Mouse (Mus musculus): Measurements from ENCODE around the gene Cux2. TPM values are rescaled to one million over a fixed set of nuclear protein-coding genes. Genes with fewer than 3 reads are reported as not detected.

Gene Cux2
- polyA plus RNA-seq, 1 experiment: 1.2 TPM

- Histone ChIP-seq H3K4me3 (replicated peaks; ENCODE audit: control insufficient read depth, low read depth, low read length) (no peak overlapping the region), H3K27ac (ENCODE audit: control insufficient read depth, insufficient read depth, low read depth, low read length, poor library complexity) (no peak overlapping the region), H3K4me1 (ENCODE audit: control insufficient read depth, insufficient read depth, low read length) (no peaks in the 10 kb centered on the region)
- WGBS: 63% methylated on average over 17 of the region's 17 CpGs
- no peak for TF ChIP-seq CTCF (IDR thresholded peaks at IDR 0.05; ENCODE audit: control insufficient read depth, insufficient read depth, low read length)
- no peak for TF ChIP-seq POLR2A (IDR thresholded peaks at IDR 0.05; ENCODE audit: borderline replicate concordance, control insufficient read depth, low read depth, low read length)
Observed at GRCm38 (mm10) chr5:121928362-121929000, 121.4 kb downstream of the Cux2 start.

- TF ChIP-seq POLR2A (IDR thresholded peaks at IDR 0.05; ENCODE audit: borderline replicate concordance, control insufficient read depth, low read depth, low read length) (no peak), CTCF (IDR thresholded peaks at IDR 0.05; ENCODE audit: control insufficient read depth, insufficient read depth, low read length) (no peak)
- Histone ChIP-seq H3K27ac (ENCODE audit: control insufficient read depth, insufficient read depth, low read depth, low read length, poor library complexity) (no peak overlapping the region), H3K4me1 (ENCODE audit: control insufficient read depth, insufficient read depth, low read length) (no peaks in the 10 kb centered on the region), H3K4me3 (replicated peaks; ENCODE audit: control insufficient read depth, low read depth, low read length) (no peak overlapping the region)
- WGBS: 24% methylated on average over 2 of the region's 2 CpGs
Observed at GRCm38 (mm10) chr5:121926543-121926814, 123.4 kb downstream of the Cux2 start.

- Histone ChIP-seq H3K27ac (ENCODE audit: control insufficient read depth, insufficient read depth, low read depth, low read length, poor library complexity) (no peak overlapping the region), H3K4me3 (replicated peaks; ENCODE audit: control insufficient read depth, low read depth, low read length) (no peak overlapping the region), H3K4me1 (ENCODE audit: control insufficient read depth, insufficient read depth, low read length) (no peaks in the 10 kb centered on the region)
- WGBS: 42% methylated on average over 28 of the region's 28 CpGs
- TF ChIP-seq POLR2A (IDR thresholded peaks at IDR 0.05; ENCODE audit: borderline replicate concordance, control insufficient read depth, low read depth, low read length) (no peak), CTCF (IDR thresholded peaks at IDR 0.05; ENCODE audit: control insufficient read depth, insufficient read depth, low read length) (no peak)
Observed at GRCm38 (mm10) chr5:121925751-121926542, 124.0 kb downstream of the Cux2 start.

GRCm38 (mm10) chr5:121925291-121925690, 124.6 kb downstream of the Cux2 start:
- TF ChIP-seq CTCF (IDR thresholded peaks at IDR 0.05; ENCODE audit: control insufficient read depth, insufficient read depth, low read length): no peak
- no peak for TF ChIP-seq POLR2A (IDR thresholded peaks at IDR 0.05; ENCODE audit: borderline replicate concordance, control insufficient read depth, low read depth, low read length)
- no peaks in the 10 kb centered on the region for H3K4me1 ChIP-seq (ENCODE audit: control insufficient read depth, insufficient read depth, low read length)
- H3K27ac ChIP-seq (ENCODE audit: control insufficient read depth, insufficient read depth, low read depth, low read length, poor library complexity): no peak overlapping the region
- no peak overlapping the region for H3K4me3 ChIP-seq (replicated peaks; ENCODE audit: control insufficient read depth, low read depth, low read length)
- 49% methylated on average over 23 of the region's 23 CpGs for WGBS

GRCm38 (mm10) chr5:121924423-121924822, 125.5 kb downstream of the Cux2 start:
- Histone ChIP-seq H3K4me1 (ENCODE audit: control insufficient read depth, insufficient read depth, low read length) (no peaks in the 10 kb centered on the region), H3K27ac (ENCODE audit: control insufficient read depth, insufficient read depth, low read depth, low read length, poor library complexity) (no peak overlapping the region), H3K4me3 (replicated peaks; ENCODE audit: control insufficient read depth, low read depth, low read length) (no peak overlapping the region)
- WGBS: 27% methylated on average over 9 of the region's 9 CpGs
- TF ChIP-seq CTCF (IDR thresholded peaks at IDR 0.05; ENCODE audit: control insufficient read depth, insufficient read depth, low read length) (no peak), POLR2A (IDR thresholded peaks at IDR 0.05; ENCODE audit: borderline replicate concordance, control insufficient read depth, low read depth, low read length) (no peak)

- WGBS: 55% methylated on average over 17 of the region's 17 CpGs
- TF ChIP-seq CTCF (IDR thresholded peaks at IDR 0.05; ENCODE audit: control insufficient read depth, insufficient read depth, low read length) (no peak), POLR2A (IDR thresholded peaks at IDR 0.05; ENCODE audit: borderline replicate concordance, control insufficient read depth, low read depth, low read length) (no peak)
- Histone ChIP-seq H3K27ac (ENCODE audit: control insufficient read depth, insufficient read depth, low read depth, low read length, poor library complexity) (no peak overlapping the region), H3K4me3 (replicated peaks; ENCODE audit: control insufficient read depth, low read depth, low read length) (no peak overlapping the region), H3K4me1 (ENCODE audit: control insufficient read depth, insufficient read depth, low read length) (no peaks in the 10 kb centered on the region)
Observed at GRCm38 (mm10) chr5:121922942-121923826, 126.7 kb downstream of the Cux2 start.

- WGBS: 81% methylated on average over 7 of the region's 7 CpGs
- no peak for TF ChIP-seq POLR2A (IDR thresholded peaks at IDR 0.05; ENCODE audit: borderline replicate concordance, control insufficient read depth, low read depth, low read length)
- no peak overlapping the region for H3K27ac ChIP-seq (ENCODE audit: control insufficient read depth, insufficient read depth, low read depth, low read length, poor library complexity)
- no peak overlapping the region for H3K4me3 ChIP-seq (replicated peaks; ENCODE audit: control insufficient read depth, low read depth, low read length)
- H3K4me1 ChIP-seq (ENCODE audit: control insufficient read depth, insufficient read depth, low read length): no peaks in the 10 kb centered on the region
Observed at GRCm38 (mm10) chr5:121919216-121919615, 130.7 kb downstream of the Cux2 start.

- WGBS: 61% methylated on average over 4 of the region's 4 CpGs
- Histone ChIP-seq H3K27ac (ENCODE audit: control insufficient read depth, insufficient read depth, low read depth, low read length, poor library complexity) (no peak overlapping the region), H3K4me3 (replicated peaks; ENCODE audit: control insufficient read depth, low read depth, low read length) (no peak overlapping the region), H3K4me1 (ENCODE audit: control insufficient read depth, insufficient read depth, low read length) (no peaks in the 10 kb centered on the region)
- TF ChIP-seq POLR2A (IDR thresholded peaks at IDR 0.05; ENCODE audit: borderline replicate concordance, control insufficient read depth, low read depth, low read length): no peak
- TF ChIP-seq CTCF (IDR thresholded peaks at IDR 0.05; ENCODE audit: control insufficient read depth, insufficient read depth, low read length): no peak
Observed at GRCm38 (mm10) chr5:121916813-121917212, 133.1 kb downstream of the Cux2 start.
